ENCODE assay signal across 8 mouse cellular contexts in the genomic region with DNA sequence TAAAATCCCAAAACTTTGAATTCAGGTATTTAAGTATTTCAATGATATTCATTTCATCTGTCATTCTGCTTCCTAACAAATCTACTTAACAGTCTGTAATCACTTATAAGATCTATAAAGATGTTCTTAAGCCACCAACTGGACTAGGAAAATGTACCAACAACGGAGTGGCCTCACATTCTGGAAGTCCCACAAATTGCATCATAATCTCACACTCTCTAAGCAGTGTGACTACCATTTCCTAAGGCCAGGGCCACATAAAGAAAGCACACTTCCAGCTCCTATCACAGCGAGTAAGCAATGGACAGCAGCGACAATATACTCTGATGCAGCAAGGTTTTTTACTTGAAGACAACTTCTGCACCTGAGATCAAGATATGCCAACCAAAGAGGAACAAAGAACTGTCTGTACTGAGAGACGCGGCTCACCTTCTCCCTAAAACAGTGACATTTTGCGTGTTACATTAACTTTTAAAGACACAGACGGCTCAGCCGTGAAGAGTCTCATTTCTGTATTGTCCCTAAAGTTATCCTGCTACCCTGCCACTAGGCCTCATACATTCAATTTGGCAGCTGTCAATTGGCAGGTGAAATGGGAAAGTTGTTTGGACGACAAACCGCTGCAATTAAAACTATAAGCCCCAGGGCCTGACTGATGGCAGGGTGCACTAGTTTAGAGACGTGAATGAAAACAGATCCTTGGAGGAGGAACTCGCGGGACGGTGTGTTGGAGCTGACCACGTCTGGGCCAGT. TPM values are rescaled to one million over a fixed set of nuclear protein-coding genes. Genes with fewer than 3 reads are reported as not detected.
DNase-seq lines count a peak whose midpoint lies in the region; ATAC-seq lines count a peak whose summit lies in the region.

No protein-coding gene starts in this region.

- peak overlapping the region; percentile 88 for H3K4me2 ChIP-seq in neural tube, embryonic 11.5 days (ENCODE audit: low read depth)
- H3K4me2 ChIP-seq in embryonic facial prominence, embryonic 14.5 days (ENCODE audit: low read depth, low read length) = peak overlapping the region; percentile 91
- H3K4me2 ChIP-seq in neural tube, embryonic 15.5 days = peak overlapping the region; percentile 80

- H3K27me3 ChIP-seq in neural tube, embryonic 11.5 days (ENCODE audit: control insufficient read depth, insufficient read depth, low read length) = no peaks in the 10 kb centered on the region
- H3K27me3 ChIP-seq in embryonic facial prominence, embryonic 14.5 days (replicated peaks; ENCODE audit: control insufficient read depth, insufficient read depth, low read length) = no peaks in the 10 kb centered on the region
- no peaks in the 10 kb centered on the region for H3K27me3 ChIP-seq in limb, embryonic 10.5 days (ENCODE audit: low read depth, poor library complexity, severe bottlenecking)
- H3K27me3 ChIP-seq in neural tube, embryonic 15.5 days (replicated peaks) = no peaks in the 10 kb centered on the region

- H3K9me3 ChIP-seq in neural tube, embryonic 11.5 days (ENCODE audit: control insufficient read depth, low read length) = no peaks in the 10 kb centered on the region
- H3K9me3 ChIP-seq in embryonic facial prominence, embryonic 14.5 days (ENCODE audit: control insufficient read depth, low read length) = no peaks in the 10 kb centered on the region
- H3K9me3 ChIP-seq in limb, embryonic 10.5 days (replicated peaks) = no peaks in the 10 kb centered on the region
- H3K9me3 ChIP-seq in neural tube, embryonic 15.5 days (replicated peaks) = no peaks in the 10 kb centered on the region

- H3K4me3 ChIP-seq in neural tube, embryonic 11.5 days (ENCODE audit: low read depth, low read length) = peak overlapping the region; percentile 97
- peak overlapping the region; percentile 96 for H3K4me3 ChIP-seq in embryonic facial prominence, embryonic 14.5 days (ENCODE audit: low read depth, low read length)
- H3K4me3 ChIP-seq in limb, embryonic 10.5 days = peak overlapping the region; percentile 95
- peak overlapping the region; percentile 96 for H3K4me3 ChIP-seq in neural tube, embryonic 15.5 days (replicated peaks)

- peaks cover 5% of the 10 kb centered on the region for H3K4me1 ChIP-seq in neural tube, embryonic 11.5 days (ENCODE audit: control insufficient read depth, insufficient read depth, low read length)
- peaks cover 5% of the 10 kb centered on the region for H3K4me1 ChIP-seq in embryonic facial prominence, embryonic 14.5 days (ENCODE audit: control insufficient read depth, insufficient read depth, low read length)
- peaks cover 8% of the 10 kb centered on the region for H3K4me1 ChIP-seq in limb, embryonic 10.5 days
- H3K4me1 ChIP-seq in neural tube, embryonic 15.5 days = peaks cover 24% of the 10 kb centered on the region

- peaks cover 3% of the 10 kb centered on the region; the same call in 1 of the 2 replicates for H3K36me3 ChIP-seq in neural tube, embryonic 11.5 days (ENCODE audit: control insufficient read depth, insufficient read depth, low read length)
- H3K36me3 ChIP-seq in embryonic facial prominence, embryonic 14.5 days (ENCODE audit: control insufficient read depth, insufficient read depth, low read length) = peaks cover 20% of the 10 kb centered on the region
- peaks cover 35% of the 10 kb centered on the region for H3K36me3 ChIP-seq in limb, embryonic 10.5 days
- peaks cover 16% of the 10 kb centered on the region for H3K36me3 ChIP-seq in neural tube, embryonic 15.5 days

- peak overlapping the region; percentile 92 for H3K9ac ChIP-seq in neural tube, embryonic 11.5 days (ENCODE audit: low read length)
- peak overlapping the region; percentile 94 for H3K9ac ChIP-seq in embryonic facial prominence, embryonic 14.5 days (ENCODE audit: low read depth, low read length)
- H3K9ac ChIP-seq in neural tube, embryonic 15.5 days (replicated peaks) = peak overlapping the region; percentile 95

- no peak overlapping the region for H3K27ac ChIP-seq in neural tube, embryonic 11.5 days (ENCODE audit: low read depth, low read length)
- H3K27ac ChIP-seq in embryonic facial prominence, embryonic 14.5 days (replicated peaks; ENCODE audit: low read depth, low read length) = no peak overlapping the region
- H3K27ac ChIP-seq in limb, embryonic 10.5 days = peak overlapping the region; percentile 93
- H3K27ac ChIP-seq in neural tube, embryonic 15.5 days (replicated peaks) = peak overlapping the region; percentile 87; the same call in 1 of the 2 replicates

- DNase-seq in neural tube, embryonic 11.5 days (ENCODE audit: low spot score) = no peak
- DNase-seq in neural tube, embryonic 10.5 days (ENCODE audit: extremely low spot score, low spot score) = no peak
- no peak for DNase-seq in embryonic facial prominence, embryonic 14.5 days (ENCODE audit: low spot score)
- DNase-seq in limb, embryonic 10.5 days (ENCODE audit: low spot score) = no peak
- DNase-seq in urinary bladder, adult 2 months (ENCODE audit: low spot score) = no peak
- DNase-seq in kidney, adult 11 months = no peak
- no peak for DNase-seq in T-cell, adult 2 months (ENCODE audit: low spot score)

- no peak for ATAC-seq in neural tube, embryonic 11.5 days (ENCODE audit: insufficient read depth, low FRiP score, low TSS enrichment)
- no peak for ATAC-seq in embryonic facial prominence, embryonic 14.5 days (ENCODE audit: low read depth)
- no peak for ATAC-seq in neural tube, embryonic 15.5 days (ENCODE audit: low FRiP score)

- 29% methylated on average over 15 of the region's 15 CpGs for WGBS in neural tube, embryonic 11.5 days
- WGBS in embryonic facial prominence, embryonic 14.5 days = 20% methylated on average over 15 of the region's 15 CpGs
- WGBS in limb, embryonic 10.5 days = 32% methylated on average over 15 of the region's 15 CpGs
- whole genome bisulfite sequencing in neural tube, embryonic 15.5 days = 27% methylated on average over 15 of the region's 15 CpGs

RNA-seq across cellular contexts. Expression of a gene that starts 0.9 kb away (rescaled TPM):
- polyA plus RNA-seq in neural tube, embryonic 11.5 days (2014; fragmentation: Nextera tagmentation; extraction: Ambion mirVana) = 141 and 156 TPM in 2 replicates
- 127 and 138 TPM in 2 replicates for polyA plus RNA-seq in embryonic facial prominence, embryonic 14.5 days (2014; fragmentation: Nextera tagmentation; extraction: Ambion mirVana)
- polyA plus RNA-seq in limb, embryonic 10.5 days (2016; fragmentation: Nextera tagmentation; extraction: Ambion mirVana) = 129 and 155 TPM in 2 replicates
- 124 and 131 TPM in 2 replicates for polyA plus RNA-seq in neural tube, embryonic 15.5 days (2015; fragmentation: Nextera tagmentation; extraction: Ambion mirVana)
- 67.7 and 72.6 TPM in 2 replicates for polyA plus RNA-seq in urinary bladder, adult 2 months (2012; rRNA removed)

RNA-seq across cellular contexts. Expression of a gene that starts 40.3 kb away (rescaled TPM):
- not detected in 2 replicates for polyA plus RNA-seq in neural tube, embryonic 11.5 days (2014; fragmentation: Nextera tagmentation; extraction: Ambion mirVana)
- polyA plus RNA-seq in embryonic facial prominence, embryonic 14.5 days (2014; fragmentation: Nextera tagmentation; extraction: Ambion mirVana) = 0.07 TPM in 1 of 2 replicates, not detected in the other
- not detected in 2 replicates for polyA plus RNA-seq in limb, embryonic 10.5 days (2016; fragmentation: Nextera tagmentation; extraction: Ambion mirVana)
- polyA plus RNA-seq in neural tube, embryonic 15.5 days (2015; fragmentation: Nextera tagmentation; extraction: Ambion mirVana) = 0.37 and 0.72 TPM in 2 replicates
- polyA plus RNA-seq in urinary bladder, adult 2 months (2012; rRNA removed) = 0.34 and 0.80 TPM in 2 replicates

Comparison
In these comparisons a context has a peak if more than half of its experiments do, and no peak if none do; other contexts are left out.
1. H3K27ac ChIP-seq: peak in limb, embryonic 10.5 days (single experiment) and neural tube, embryonic 15.5 days (single experiment); none in neural tube, embryonic 11.5 days (single experiment) and embryonic facial prominence, embryonic 14.5 days (single experiment).
2. Peak in every context shown above with its lines, with median percentiles within 50 percentile points of each other: H3K4me2 ChIP-seq, H3K4me3 ChIP-seq and H3K9ac ChIP-seq.